Mouse (Mus musculus) heart, adult 2 months (tissue): ENCODE data around the gene Fads3.

Experiments used
- CTCF ChIP-seq: fragments of 200-600 bp; IDR thresholded peaks from 2 replicates; pipeline ENCODE4 v1.8.1; 2022; ENCODE audit warnings: antibody characterized with exemption, mild to moderate bottlenecking, moderate library complexity
- POLR2A ChIP-seq: fragments of 200-500 bp; IDR thresholded peaks from 2 replicates; pipeline ENCODE4 v1.6.1; 2011; ENCODE audit warnings: mild to moderate bottlenecking, low read depth, low read length, control low read depth; ENCODE audit not compliant: insufficient read depth

DNA sequence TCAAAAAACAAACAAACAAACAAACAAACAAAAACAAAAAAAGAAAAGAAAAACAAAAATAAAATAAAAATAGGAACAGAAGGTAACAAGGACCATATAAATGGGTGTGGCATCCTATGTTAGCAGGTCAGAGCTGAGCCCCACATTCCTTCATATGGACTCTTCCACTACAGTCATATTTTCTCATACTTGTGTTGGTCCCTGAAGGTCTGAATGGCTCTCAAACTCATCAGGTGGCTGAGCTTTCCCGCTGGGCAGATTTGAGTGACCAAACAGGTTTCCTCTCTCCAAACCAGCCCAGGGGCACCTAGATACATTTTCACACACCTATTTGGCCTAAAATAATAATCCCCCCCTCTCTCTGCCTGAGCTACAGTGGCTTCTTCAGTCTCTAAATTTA is 30.0 kb upstream of the Fads3 start:
- TF ChIP-seq POLR2A: no peak
- no peak for TF ChIP-seq CTCF
